Mouse (Mus musculus): ENCODE data around the gene Isg20.

- TF ChIP-seq POLR2A (IDR thresholded peaks at IDR 0.05; ENCODE audit: low read depth, low read length) (no peak), CTCF (IDR thresholded peaks at IDR 0.05; ENCODE audit: borderline replicate concordance, insufficient read depth, low read length) (no peak)
Observed at GRCm38 (mm10) chr7:78865212-78865949, 47.8 kb upstream of the Isg20 start.
